ENCODE assay signal across 8 mouse cellular contexts in the genomic region with DNA sequence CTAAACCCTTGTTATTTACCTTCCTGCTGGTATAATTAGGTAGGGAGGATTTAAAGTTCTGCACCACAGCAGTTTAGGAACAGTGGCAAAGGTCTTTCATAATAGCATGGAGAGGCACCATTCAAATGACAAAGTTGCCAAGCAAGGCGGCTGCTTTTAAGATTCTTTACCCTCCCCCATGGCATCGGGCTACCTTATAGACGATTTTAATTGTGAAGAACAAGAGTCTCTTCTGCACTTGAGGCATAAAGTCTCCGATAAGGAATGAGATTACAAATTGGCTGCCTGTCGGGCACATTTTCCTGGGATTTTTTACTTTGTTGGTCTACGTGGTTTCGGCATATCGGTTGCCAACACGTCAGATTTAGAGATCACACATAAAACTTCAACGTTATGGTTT. TPM values are rescaled to one million over a fixed set of nuclear protein-coding genes. Genes with fewer than 3 reads are reported as not detected.
DNase-seq lines count a peak whose midpoint lies in the region; ATAC-seq lines count a peak whose summit lies in the region.

No protein-coding gene starts in this region.

- no peak for DNase-seq in kidney, postnatal 4 days
- peak; percentile 19 for DNase-seq in embryonic facial prominence, embryonic 10.5 days (ENCODE audit: low spot score)
- DNase-seq in neural tube, embryonic 10.5 days (ENCODE audit: extremely low spot score, low spot score) = peak; percentile 23
- DNase-seq in ovary, postnatal 14 days (ENCODE audit: low spot score) = no peak
- DNase-seq in frontal cortex, postnatal 14 days (ENCODE audit: low spot score in 2 of 2) = no peak
- DNase-seq in adrenal gland, postnatal 36 days = no peak

- no peaks in the 10 kb centered on the region for H3K27me3 ChIP-seq in kidney, embryonic 14.5 days (ENCODE audit: control insufficient read depth, insufficient read depth, low read length)
- no peaks in the 10 kb centered on the region for H3K27me3 ChIP-seq in embryonic facial prominence, embryonic 10.5 days (replicated peaks; ENCODE audit: low read depth, poor library complexity, severe bottlenecking)
- H3K27me3 ChIP-seq in intestine, embryonic 16.5 days (replicated peaks; ENCODE audit: control insufficient read depth, insufficient read depth, low read length) = no peaks in the 10 kb centered on the region

- no peaks in the 10 kb centered on the region for H3K9me3 ChIP-seq in kidney, embryonic 14.5 days (ENCODE audit: control insufficient read depth, low read length)
- H3K9me3 ChIP-seq in embryonic facial prominence, embryonic 10.5 days = no peaks in the 10 kb centered on the region
- no peaks in the 10 kb centered on the region for H3K9me3 ChIP-seq in intestine, embryonic 16.5 days (ENCODE audit: control insufficient read depth, low read length)

- H3K36me3 ChIP-seq in kidney, embryonic 14.5 days (ENCODE audit: control insufficient read depth, insufficient read depth, low read length) = no peaks in the 10 kb centered on the region
- H3K36me3 ChIP-seq in embryonic facial prominence, embryonic 10.5 days (replicated peaks) = no peaks in the 10 kb centered on the region
- H3K36me3 ChIP-seq in intestine, embryonic 16.5 days (ENCODE audit: control insufficient read depth, insufficient read depth, low read length) = no peaks in the 10 kb centered on the region

- peak overlapping the region; percentile 100 for H3K27ac ChIP-seq in kidney, embryonic 14.5 days (ENCODE audit: low read depth, low read length)
- H3K27ac ChIP-seq in embryonic facial prominence, embryonic 10.5 days (replicated peaks) = peak overlapping the region; percentile 99
- H3K27ac ChIP-seq in intestine, embryonic 16.5 days (ENCODE audit: low read length) = peak overlapping the region; percentile 100

- H3K9ac ChIP-seq in kidney, embryonic 14.5 days (ENCODE audit: low read depth, low read length) = peak overlapping the region; percentile 83; the same call in 1 of the 2 replicates
- peak overlapping the region; percentile 90 for H3K9ac ChIP-seq in intestine, embryonic 16.5 days (ENCODE audit: low read depth, low read length)

- 33% methylated on average over 10 of the region's 10 CpGs for whole genome bisulfite sequencing in kidney, embryonic 14.5 days
- 43% methylated on average over 10 of the region's 10 CpGs for WGBS in embryonic facial prominence, embryonic 10.5 days
- 28% methylated on average over 10 of the region's 10 CpGs for WGBS in intestine, embryonic 16.5 days

- no peak for ATAC-seq in kidney, embryonic 14.5 days (ENCODE audit: low FRiP score, low TSS enrichment)
- ATAC-seq in intestine, embryonic 16.5 days = no peak

- peak overlapping the region; percentile 87 for H3K4me3 ChIP-seq in kidney, embryonic 14.5 days (ENCODE audit: low read length)
- peak overlapping the region; percentile 96 for H3K4me3 ChIP-seq in embryonic facial prominence, embryonic 10.5 days
- H3K4me3 ChIP-seq in intestine, embryonic 16.5 days (ENCODE audit: low read length) = peak overlapping the region; percentile 94

- H3K4me1 ChIP-seq in kidney, embryonic 14.5 days (ENCODE audit: control insufficient read depth, insufficient read depth, low read length) = no peaks in the 10 kb centered on the region
- H3K4me1 ChIP-seq in embryonic facial prominence, embryonic 10.5 days = peaks cover 11% of the 10 kb centered on the region
- H3K4me1 ChIP-seq in intestine, embryonic 16.5 days (ENCODE audit: control insufficient read depth, insufficient read depth, low read length) = peaks cover 8% of the 10 kb centered on the region

- H3K4me2 ChIP-seq in kidney, embryonic 14.5 days (replicated peaks; ENCODE audit: low read depth, low read length) = peak overlapping the region; percentile 78
- peak overlapping the region; percentile 62 for H3K4me2 ChIP-seq in intestine, embryonic 16.5 days (ENCODE audit: low read depth, low read length)

RNA-seq across cellular contexts. Expression of a gene that starts 1.6 kb away (rescaled TPM):
- polyA plus RNA-seq in kidney, embryonic 14.5 days (2014; fragmentation: Nextera tagmentation; extraction: Ambion mirVana) = 82.6 and 86.2 TPM in 2 replicates
- polyA plus RNA-seq in embryonic facial prominence, embryonic 10.5 days (2016; fragmentation: Nextera tagmentation; extraction: Ambion mirVana) = 69.3 and 69.5 TPM in 2 replicates
- 34.3 and 34.6 TPM in 2 replicates for polyA plus RNA-seq in intestine, embryonic 16.5 days (2015; fragmentation: Nextera tagmentation; extraction: Ambion mirVana)
- total RNA-seq in adrenal gland, postnatal 36 days (2021) = 10 to 100 TPM; 59.0 to 70.0 TPM

Comparison
In these comparisons a context has a peak if more than half of its experiments do, and no peak if none do; other contexts are left out.
1. DNase-seq: peak in embryonic facial prominence, embryonic 10.5 days (single experiment) and neural tube, embryonic 10.5 days (single experiment); none in kidney, postnatal 4 days (0 of 2), ovary, postnatal 14 days (single experiment), frontal cortex, postnatal 14 days (0 of 2) and adrenal gland, postnatal 36 days (0 of 2).
2. Peak in every context shown above with its lines, with median percentiles within 50 percentile points of each other: H3K27ac ChIP-seq and H3K4me3 ChIP-seq.